Mouse (Mus musculus): ENCODE results near the gene Phospho1.

Gene Phospho1

GRCm38 (mm10) chr11:95833631-95834142, 9.4 kb downstream of the Phospho1 start:
- H3K4me1 ChIP-seq (replicated peaks; ENCODE audit: low read depth, low read length) = peaks cover 69% of the 10 kb centered on the region
- no peaks in the 10 kb centered on the region for H3K9me3 ChIP-seq (ENCODE audit: low read length)
- H3K4me3 ChIP-seq (replicated peaks; ENCODE audit: low read length) = peak overlapping the region; percentile 48
- no peak for TF ChIP-seq NANOG (IDR thresholded peaks at IDR 0.05; ENCODE audit: borderline replicate concordance, low read length)
- no peak for TF ChIP-seq POU5F1 (IDR thresholded peaks at IDR 0.05; ENCODE audit: borderline replicate concordance, low read length)
- no peak for TF ChIP-seq CTCF (conservative IDR thresholded peaks at IDR 0.05; ENCODE audit: low read length)
- peaks cover 96% of the 10 kb centered on the region for H3K27me3 ChIP-seq (ENCODE audit: insufficient read depth, low read length)
- peaks cover 13% of the 10 kb centered on the region; the same call in 1 of the 2 replicates for H3K36me3 ChIP-seq (ENCODE audit: insufficient read depth, low read length)

DNA sequence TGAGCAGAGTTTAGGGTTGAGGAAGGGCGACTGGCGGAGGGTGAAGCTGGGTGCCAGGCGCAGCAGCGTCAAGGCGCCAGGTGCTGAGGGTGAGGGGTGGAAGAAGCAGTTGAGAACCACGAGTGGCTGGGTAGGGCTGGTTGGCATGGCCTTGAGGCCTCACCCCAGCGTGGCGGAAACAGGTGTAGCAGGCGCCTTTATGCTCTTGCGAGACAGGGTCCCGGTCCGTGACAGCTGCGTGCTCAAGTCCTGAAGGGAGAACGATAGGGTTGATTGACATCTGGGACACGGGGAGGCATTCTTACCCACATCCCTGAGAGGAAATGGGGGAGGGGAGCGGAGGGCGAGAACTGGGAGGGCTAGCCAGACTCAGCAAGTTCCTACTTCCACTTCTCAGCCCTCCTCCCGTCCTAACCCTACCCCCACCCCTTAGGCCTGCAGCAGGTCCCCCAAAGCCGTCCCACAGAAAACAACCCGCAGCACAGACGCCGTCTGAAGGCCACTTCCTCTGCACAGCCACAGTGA, 9.9 kb downstream of the Phospho1 start:
- TF ChIP-seq POU5F1 (IDR thresholded peaks at IDR 0.05; ENCODE audit: borderline replicate concordance, low read length) = no peak
- TF ChIP-seq CTCF (conservative IDR thresholded peaks at IDR 0.05; ENCODE audit: low read length) = no peak
- TF ChIP-seq NANOG (IDR thresholded peaks at IDR 0.05; ENCODE audit: borderline replicate concordance, low read length) = no peak
- no peaks in the 10 kb centered on the region for H3K9me3 ChIP-seq (ENCODE audit: low read length)
- H3K4me1 ChIP-seq (replicated peaks; ENCODE audit: low read depth, low read length) = peaks cover 74% of the 10 kb centered on the region
- peaks cover 92% of the 10 kb centered on the region for H3K27me3 ChIP-seq (ENCODE audit: insufficient read depth, low read length)
- H3K4me3 ChIP-seq (replicated peaks; ENCODE audit: low read length) = peak overlapping the region; percentile 48
- H3K36me3 ChIP-seq (ENCODE audit: insufficient read depth, low read length) = peaks cover 10% of the 10 kb centered on the region; the same call in 1 of the 2 replicates

GRCm38 (mm10) chr11:95834742-95835710, 10.7 kb downstream of the Phospho1 start:
- Histone ChIP-seq H3K36me3 (ENCODE audit: insufficient read depth, low read length) (peaks cover 4% of the 10 kb centered on the region; the same call in 1 of the 2 replicates), H3K4me3 (replicated peaks; ENCODE audit: low read length) (peak overlapping the region; percentile 48; the same call in 1 of the 2 replicates), H3K4me1 (replicated peaks; ENCODE audit: low read depth, low read length) (peaks cover 68% of the 10 kb centered on the region), H3K9me3 (ENCODE audit: low read length) (no peaks in the 10 kb centered on the region), H3K27me3 (ENCODE audit: insufficient read depth, low read length) (peaks cover 87% of the 10 kb centered on the region)
- TF ChIP-seq CTCF (conservative IDR thresholded peaks at IDR 0.05; ENCODE audit: low read length) (no peak), POU5F1 (IDR thresholded peaks at IDR 0.05; ENCODE audit: borderline replicate concordance, low read length) (no peak), NANOG (IDR thresholded peaks at IDR 0.05; ENCODE audit: borderline replicate concordance, low read length) (no peak)

GRCm38 (mm10) chr11:95835832-95836231, 11.5 kb downstream of the Phospho1 start:
- Histone ChIP-seq H3K9me3 (ENCODE audit: low read length) (no peaks in the 10 kb centered on the region), H3K27me3 (ENCODE audit: insufficient read depth, low read length) (peaks cover 86% of the 10 kb centered on the region), H3K4me3 (replicated peaks; ENCODE audit: low read length) (no peak overlapping the region), H3K36me3 (ENCODE audit: insufficient read depth, low read length) (peaks cover 4% of the 10 kb centered on the region; the same call in 1 of the 2 replicates), H3K4me1 (replicated peaks; ENCODE audit: low read depth, low read length) (peaks cover 64% of the 10 kb centered on the region)
- TF ChIP-seq NANOG (IDR thresholded peaks at IDR 0.05; ENCODE audit: borderline replicate concordance, low read length) (no peak), CTCF (conservative IDR thresholded peaks at IDR 0.05; ENCODE audit: low read length) (no peak), POU5F1 (IDR thresholded peaks at IDR 0.05; ENCODE audit: borderline replicate concordance, low read length) (no peak)

DNA sequence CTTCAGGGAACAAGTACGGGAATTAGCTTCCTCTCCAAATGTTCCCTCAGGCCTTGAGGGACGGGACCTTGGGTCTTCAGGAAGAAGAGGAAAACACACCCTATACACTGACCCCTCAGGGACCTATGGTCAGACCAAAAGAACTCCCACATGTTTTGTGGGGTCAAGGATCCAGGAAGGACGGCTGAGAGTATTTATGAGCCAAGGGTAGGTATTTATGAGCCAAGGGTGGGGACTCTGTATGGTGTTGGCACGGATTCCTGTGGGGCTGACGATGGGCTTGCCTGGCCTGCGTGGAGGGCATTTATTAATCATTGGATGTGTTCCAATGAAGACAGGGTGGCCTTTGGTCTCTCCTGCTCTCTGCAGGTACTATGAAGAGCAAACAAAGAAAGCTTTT, 12.1 kb downstream of the Phospho1 start:
- no peak for TF ChIP-seq POU5F1 (IDR thresholded peaks at IDR 0.05; ENCODE audit: borderline replicate concordance, low read length)
- no peak for TF ChIP-seq CTCF (conservative IDR thresholded peaks at IDR 0.05; ENCODE audit: low read length)
- no peak for TF ChIP-seq NANOG (IDR thresholded peaks at IDR 0.05; ENCODE audit: borderline replicate concordance, low read length)
- Histone ChIP-seq H3K4me1 (replicated peaks; ENCODE audit: low read depth, low read length) (peaks cover 64% of the 10 kb centered on the region), H3K4me3 (replicated peaks; ENCODE audit: low read length) (no peak overlapping the region), H3K27me3 (ENCODE audit: insufficient read depth, low read length) (peaks cover 81% of the 10 kb centered on the region), H3K36me3 (ENCODE audit: insufficient read depth, low read length) (peaks cover 4% of the 10 kb centered on the region; the same call in 1 of the 2 replicates), H3K9me3 (ENCODE audit: low read length) (no peaks in the 10 kb centered on the region)

DNA sequence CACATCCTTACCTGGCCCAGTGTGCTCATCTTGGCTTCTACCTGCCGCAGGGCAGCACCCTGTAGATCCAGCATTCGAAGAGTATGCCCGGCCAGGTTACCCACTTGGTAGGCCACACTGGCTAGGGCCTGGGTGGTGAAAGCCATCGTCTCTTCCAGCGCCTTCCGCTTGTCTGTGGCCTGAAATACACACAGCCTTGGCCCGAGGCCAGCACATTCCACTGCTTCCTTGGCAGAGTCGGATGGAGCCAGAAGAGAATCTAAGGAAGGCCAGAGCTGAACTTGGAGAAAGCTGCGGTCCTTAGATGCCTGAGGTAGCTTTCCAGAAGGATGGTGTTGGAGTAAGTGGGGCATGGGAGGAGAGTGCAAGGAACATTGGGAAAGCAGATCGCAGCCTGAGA, 12.8 kb downstream of the Phospho1 start, which contains the start of gene Gngt2:
TSS of gene Gngt2 (plus strand) at position 158 of the 400 bp plus-strand sequence.
- H3K4me1 ChIP-seq (replicated peaks; ENCODE audit: low read depth, low read length) = peaks cover 67% of the 10 kb centered on the region
- H3K9me3 ChIP-seq (ENCODE audit: low read length) = no peaks in the 10 kb centered on the region
- no peak within 1 kb of the TSS for H3K4me3 ChIP-seq (replicated peaks; ENCODE audit: low read length)
- no peak for TF ChIP-seq NANOG (IDR thresholded peaks at IDR 0.05; ENCODE audit: borderline replicate concordance, low read length)
- TF ChIP-seq CTCF (conservative IDR thresholded peaks at IDR 0.05; ENCODE audit: low read length) = no peak
- no peak for TF ChIP-seq POU5F1 (IDR thresholded peaks at IDR 0.05; ENCODE audit: borderline replicate concordance, low read length)
- H3K27me3 ChIP-seq (ENCODE audit: insufficient read depth, low read length) = peaks cover 81% of the 10 kb centered on the region
- peaks cover 4% of the 10 kb centered on the region; the same call in 1 of the 2 replicates for H3K36me3 ChIP-seq (ENCODE audit: insufficient read depth, low read length)

DNA sequence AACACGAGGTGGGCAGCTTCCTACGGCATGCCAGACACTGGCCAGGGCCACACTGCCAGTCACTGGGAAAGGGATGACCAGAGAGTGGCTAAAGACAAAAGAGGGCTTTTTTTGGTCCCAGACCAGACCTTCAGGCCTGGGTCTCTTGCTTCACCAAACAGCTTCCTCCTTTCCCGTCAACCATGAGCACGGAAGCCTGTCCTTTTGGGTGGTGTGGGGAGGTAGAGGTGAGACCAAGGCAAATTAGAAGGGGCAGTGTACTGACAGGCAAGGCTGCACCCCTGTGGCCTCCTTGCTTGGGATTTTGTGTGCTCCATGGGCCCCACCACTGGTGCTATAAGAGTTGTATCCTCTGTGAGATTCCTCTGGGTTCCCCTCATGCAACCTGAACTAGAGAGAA, 14.3 kb downstream of the Phospho1 start:
- H3K27me3 ChIP-seq (ENCODE audit: insufficient read depth, low read length) = peaks cover 66% of the 10 kb centered on the region
- no peaks in the 10 kb centered on the region for H3K36me3 ChIP-seq (ENCODE audit: insufficient read depth, low read length)
- TF ChIP-seq NANOG (IDR thresholded peaks at IDR 0.05; ENCODE audit: borderline replicate concordance, low read length) (no peak), CTCF (conservative IDR thresholded peaks at IDR 0.05; ENCODE audit: low read length) (no peak), POU5F1 (IDR thresholded peaks at IDR 0.05; ENCODE audit: borderline replicate concordance, low read length) (no peak)
- no peaks in the 10 kb centered on the region for H3K9me3 ChIP-seq (ENCODE audit: low read length)
- no peak overlapping the region for H3K4me3 ChIP-seq (replicated peaks; ENCODE audit: low read length)
- H3K4me1 ChIP-seq (replicated peaks; ENCODE audit: low read depth, low read length) = peaks cover 67% of the 10 kb centered on the region

Data from E14TG2a.4 (cell line).